Mouse (Mus musculus): ENCODE data around the gene Prss53. TPM values are rescaled to one million over a fixed set of nuclear protein-coding genes. Genes with fewer than 3 reads are reported as not detected.
A peak's percentile ranks its signal among the peaks of the same experiment; 100 is the strongest.

Prss53 gene
- total and polyA plus RNA-seq, 3 experiments, result 0.30 TPM; not detected in 2

GRCm38 (mm10) chr7:127842001-127842718 is 48.6 kb downstream of the Prss53 start:
- TF ChIP-seq IRF4 (IDR thresholded peaks at IDR 0.05; ENCODE audit: low read depth, low read length) (peak; percentile 55), MYC (IDR thresholded peaks at IDR 0.05; ENCODE audit: low read depth, low read length) (peak; percentile 66; the same call in 1 of the 2 replicates), GABPA (IDR thresholded peaks at IDR 0.05; ENCODE audit: insufficient replicate concordance, low read depth, low read length) (peak; percentile 13; the same call in 1 of the 2 replicates), NELFE (IDR thresholded peaks at IDR 0.05; ENCODE audit: low read depth, low read length) (peak; percentile 64; the same call in 1 of the 2 replicates), RAD21 (IDR thresholded peaks at IDR 0.05; ENCODE audit: low read depth, low read length) (no peak), MXI1 (IDR thresholded peaks at IDR 0.05; ENCODE audit: low read depth, low read length) (peak; percentile 87), HCFC1 (IDR thresholded peaks at IDR 0.05; ENCODE audit: low read depth, low read length) (peak; percentile 96), POLR2A (IDR thresholded peaks at IDR 0.05; ENCODE audit: low read depth, low read length) (peak; percentile 61), KAT2A (IDR thresholded peaks at IDR 0.05; ENCODE audit: insufficient replicate concordance, low read length) (peak; percentile 80; the same call in 1 of the 2 replicates), MEF2A (IDR thresholded peaks at IDR 0.05; ENCODE audit: borderline replicate concordance, low read depth, low read length) (no peak; the same call in 1 of the 2 replicates), MAX (IDR thresholded peaks at IDR 0.05; ENCODE audit: low read length) (peak; percentile 59; the same call in 1 of the 2 replicates), MAZ (IDR thresholded peaks at IDR 0.05; ENCODE audit: low read depth, low read length) (no peak; the same call in 1 of the 2 replicates), ZMIZ1 (IDR thresholded peaks at IDR 0.05; ENCODE audit: low read depth, low read length) (peak; percentile 68; the same call in 1 of the 2 replicates), CHD2 (IDR thresholded peaks at IDR 0.05; ENCODE audit: low read length) (peak; percentile 37; the same call in 1 of the 2 replicates), TCF12 (IDR thresholded peaks at IDR 0.05; ENCODE audit: low read depth, low read length) (0 out of 2 replicates have a peak, but pooled peaks have one; percentile 27), MAFK (IDR thresholded peaks at IDR 0.05; ENCODE audit: insufficient replicate concordance, low read length) (no peak), NRF1 (IDR thresholded peaks at IDR 0.05; ENCODE audit: low read depth, low read length) (peak; percentile 62), ELF1 (IDR thresholded peaks at IDR 0.05; ENCODE audit: low read depth, low read length) (peak; percentile 46; the same call in 1 of the 2 replicates), SIN3A (IDR thresholded peaks at IDR 0.05; ENCODE audit: low read length) (peak; percentile 80), CTCF (conservative IDR thresholded peaks at IDR 0.05 in 1 of 2, IDR thresholded peaks at IDR 0.05 in 1 of 2; ENCODE audit: low read depth in 2 of 2, low read length in 2 of 2) (no peak), BHLHE40 (IDR thresholded peaks at IDR 0.05; ENCODE audit: low read depth, low read length) (peak; percentile 39; the same call in 1 of the 2 replicates)
- H3K27ac ChIP-seq (ENCODE audit: insufficient read depth, low read depth), result peak overlapping the region; percentile 40
- no peaks in the 10 kb centered on the region for H3K9me3 ChIP-seq (replicated peaks; ENCODE audit: low read length)
- peak; percentile 86 for DNase-seq (ENCODE audit: extremely low read depth)
- H3K4me3 ChIP-seq (replicated peaks in 1 of 3; ENCODE audit: low read depth in 2 of 3, low read length in 2 of 3, poor library complexity in 1 of 3), result peak overlapping the region; percentile 65 to 87 (median 77)
- in situ Hi-C loops (cut with MboI; ENCODE audit: low pct_ligation_motif_present, low pct_unique_long_range_greater_than_20kb, low sequenced_read_pairs), result no loop called here
- dilution Hi-C loops (cut with MboI; ENCODE audit: extremely low pct_ligation_motif_present, extremely low pct_unique_long_range_greater_than_20kb, low sequenced_read_pairs), result no loop called here
- H3K36me3 ChIP-seq (replicated peaks in 1 of 2; ENCODE audit: control insufficient read depth in 1 of 2, insufficient read depth in 1 of 2, low read length in 1 of 2), result peaks cover 23 to 37% of the 10 kb centered on the region in 2 experiments
- peak overlapping the region; percentile 74 for H3K9ac ChIP-seq (ENCODE audit: insufficient read depth, low read depth)
- H3K4me2 ChIP-seq (ENCODE audit: insufficient read depth, low read depth, poor library complexity, severe bottlenecking), result peak overlapping the region; percentile 41
- H3K27me3 ChIP-seq (replicated peaks), result no peaks in the 10 kb centered on the region
- H3K79me2 ChIP-seq (replicated peaks; ENCODE audit: control insufficient read depth, extremely low read depth, insufficient read depth, poor library complexity, severe bottlenecking), result no peaks in the 10 kb centered on the region
- peaks cover 2 to 13% of the 10 kb centered on the region in 2 experiments; a peak in 3 of 4 replicates for H3K4me1 ChIP-seq (ENCODE audit: control insufficient read depth in 1 of 2, insufficient read depth in 2 of 2)

Measured in CH12.LX (cell line).